Mouse (Mus musculus) liver, postnatal 0 days (tissue): ENCODE measurements around the gene Olfr738.

Experiments
- CTCF ChIP-seq: sonication (generic); IDR thresholded peaks from 2 replicates; pipeline ENCODE4 v1.5.1; 2016; ENCODE audit warnings: antibody characterized with exemption, low read depth
- EP300 ChIP-seq: IDR thresholded peaks from 2 replicates; pipeline ENCODE4 v1.6.1; 2016; ENCODE audit warnings: antibody characterized with exemption, low read depth, mild to moderate bottlenecking

DNA sequence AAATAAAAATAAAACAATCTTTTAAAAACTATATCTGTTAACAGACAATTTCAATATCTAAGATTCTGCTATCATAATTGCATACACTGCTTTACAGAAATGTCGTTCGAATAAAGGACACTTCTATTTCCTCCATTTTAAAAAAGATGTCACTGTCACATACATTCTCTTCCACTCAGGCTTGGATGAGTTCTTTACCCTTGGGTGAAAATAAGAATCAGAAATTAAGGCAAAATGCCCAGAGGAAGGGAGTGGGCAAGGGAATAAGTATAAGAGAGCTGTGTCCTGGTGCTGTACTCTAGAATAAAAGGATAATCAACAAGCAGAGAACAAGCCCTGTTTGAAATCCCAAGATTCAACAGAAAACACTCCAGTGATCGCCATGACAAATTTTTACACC lies 37.9 kb downstream of the Olfr738 start, which contains the start of gene Olfr740:
- no peak for TF ChIP-seq CTCF
- TF ChIP-seq EP300 = no peak
